Mouse (Mus musculus) MEL (cell line): ENCODE data around the gene Saa3. TPM values are rescaled to one million over a fixed set of nuclear protein-coding genes. Genes with fewer than 3 reads are reported as not detected.

Source experiments
- DNase-seq: peaks from one replicate; pipeline ENCODE4 v3.0.0; 2011; ENCODE audit warnings: low read depth, low spot score
- H3K27ac ChIP-seq: 2 replicates; pipeline ENCODE4 v1.5.1; 2012; ENCODE audit warnings: low read depth, mild to moderate bottlenecking, control low read depth, low read length, moderate library complexity; ENCODE audit not compliant: control insufficient read depth
- H3K27me3 ChIP-seq, 2 experiments: fragments of 150-350 bp in 1 of 2; sonication (generic) in 1 of 2; 2 replicates each; pipeline ENCODE4 v1.6.1; 2012; ENCODE audit warnings: low read length in 2 of 2, mild to moderate bottlenecking in 2 of 2, improper control_type of control experiment in 1 of 2, moderate library complexity in 1 of 2; ENCODE audit not compliant: insufficient read depth in 2 of 2, control insufficient read depth in 1 of 2
- H3K36me3 ChIP-seq, 2 experiments: 2 replicates each; pipeline ENCODE4 v1.6.1; 2012 to 2014; ENCODE audit warnings: low read length in 2 of 2, improper control_type of control experiment in 1 of 2, inconsistent platforms in 1 of 2, mild to moderate bottlenecking in 1 of 2; ENCODE audit not compliant: insufficient read depth in 2 of 2, control insufficient read depth in 1 of 2
- H3K4me1 ChIP-seq, 2 experiments: fragments of 150-350 bp in 1 of 2; sonication (generic) in 1 of 2; 2 replicates each; pipeline ENCODE4 v1.6.1; 2012; ENCODE audit warnings: low read length in 2 of 2, improper control_type of control experiment in 1 of 2, mild to moderate bottlenecking in 1 of 2; ENCODE audit not compliant: insufficient read depth in 2 of 2, control insufficient read depth in 1 of 2
- H3K4me3 ChIP-seq, 2 experiments: fragments of 150-350 bp in 1 of 2; sonication (generic) in 1 of 2; 2 replicates each; pipeline ENCODE4 v1.5.1; 2012; ENCODE audit warnings: low read depth in 2 of 2, low read length in 2 of 2, mild to moderate bottlenecking in 2 of 2, moderate library complexity in 2 of 2, control low read depth in 1 of 2, improper control_type of control experiment in 1 of 2; ENCODE audit not compliant: control insufficient read depth in 1 of 2, insufficient read depth in 1 of 2
- H3K79me2 ChIP-seq: 2 replicates; pipeline ENCODE4 v1.6.1; 2012; ENCODE audit warnings: mild to moderate bottlenecking, low read length, moderate library complexity; ENCODE audit not compliant: control insufficient read depth, poor library complexity, insufficient read depth
- H3K9ac ChIP-seq: 2 replicates; pipeline ENCODE4 v1.6.1; 2012; ENCODE audit warnings: low read depth, mild to moderate bottlenecking, control low read depth, low read length, moderate library complexity; ENCODE audit not compliant: control insufficient read depth, poor library complexity, severe bottlenecking
- H3K9me3 ChIP-seq: fragments of 150-350 bp; sonication (generic); replicated peaks from 2 replicates; pipeline ENCODE4 v1.6.1; 2012; ENCODE audit warnings: mild to moderate bottlenecking, low read length, improper control_type of control experiment, moderate library complexity; ENCODE audit not compliant: insufficient read depth
- CHD1 ChIP-seq: IDR thresholded peaks from 2 replicates; pipeline ENCODE4 v1.6.1; 2012; ENCODE audit warnings: low read depth, mild to moderate bottlenecking, inconsistent platforms, low read length, improper control_type of control experiment
- CTCF ChIP-seq, 3 experiments: IDR thresholded peaks in 2 of 3; conservative IDR thresholded peaks in 1 of 3; 2 replicates each; pipeline ENCODE4 v1.5.1; 2011 to 2012; ENCODE audit warnings: low read length in 3 of 3, low read depth in 2 of 3, mild to moderate bottlenecking in 2 of 3, improper control_type of control experiment in 1 of 3, inconsistent platforms in 1 of 3, mixed read lengths in 1 of 3, moderate library complexity in 1 of 3; ENCODE audit not compliant: control insufficient read depth in 1 of 3, insufficient read depth in 1 of 3, poor library complexity in 1 of 3, severe bottlenecking in 1 of 3
- ELF1 ChIP-seq: IDR thresholded peaks from 2 replicates; pipeline ENCODE4 v1.6.1; 2014; ENCODE audit warnings: low read depth, mild to moderate bottlenecking, inconsistent platforms, low read length, improper control_type of control experiment, moderate library complexity
- EP300 ChIP-seq, 2 experiments: IDR thresholded peaks; 2 replicates each; pipeline ENCODE4 v1.6.1; 2011; ENCODE audit warnings: improper control_type of control experiment in 2 of 2, low read length in 2 of 2, low read depth in 1 of 2, mild to moderate bottlenecking in 1 of 2
- GABPA ChIP-seq: IDR thresholded peaks from 2 replicates; pipeline ENCODE4 v1.6.1; 2012; ENCODE audit warnings: low read depth, mild to moderate bottlenecking, inconsistent platforms, low read length, improper control_type of control experiment, moderate library complexity
- GATA1 ChIP-seq: IDR thresholded peaks from 2 replicates; pipeline ENCODE4 v1.6.1; 2011; ENCODE audit warnings: low read depth, low read length, improper control_type of control experiment
- HCFC1 ChIP-seq: IDR thresholded peaks from 2 replicates; pipeline ENCODE4 v1.6.1; 2012; ENCODE audit warnings: low read depth, mild to moderate bottlenecking, inconsistent platforms, low read length, improper control_type of control experiment, moderate library complexity
- JUND ChIP-seq: IDR thresholded peaks from 2 replicates; pipeline ENCODE4 v1.6.1; 2011; ENCODE audit warnings: low read depth, mild to moderate bottlenecking, improper control_type of control experiment, low read length
- KAT2A ChIP-seq: conservative IDR thresholded peaks from 2 replicates; pipeline ENCODE4 v1.6.1; 2012; ENCODE audit warnings: low read depth, low read length, improper control_type of control experiment, inconsistent platforms
- MAFK ChIP-seq: IDR thresholded peaks from 2 replicates; pipeline ENCODE4 v1.6.1; 2011; ENCODE audit warnings: low read depth, mild to moderate bottlenecking, low read length, improper control_type of control experiment, borderline replicate concordance
- MAX ChIP-seq: IDR thresholded peaks from 2 replicates; pipeline ENCODE4 v1.6.1; 2011; ENCODE audit warnings: low read length, improper control_type of control experiment
- MEF2A ChIP-seq: IDR thresholded peaks from 2 replicates; pipeline ENCODE4 v1.6.1; 2014; ENCODE audit warnings: low read depth, mild to moderate bottlenecking, inconsistent platforms, low read length, improper control_type of control experiment; ENCODE audit not compliant: poor library complexity, insufficient replicate concordance, severe bottlenecking; ENCODE audit errors: extremely low read depth
- MYB ChIP-seq: IDR thresholded peaks from 2 replicates; pipeline ENCODE4 v1.6.1; 2011; ENCODE audit warnings: mild to moderate bottlenecking, low read depth, low read length, improper control_type of control experiment
- NELFE ChIP-seq: IDR thresholded peaks from 2 replicates; pipeline ENCODE4 v1.6.1; 2011; ENCODE audit warnings: low read depth, low read length, improper control_type of control experiment
- POLR2A ChIP-seq, 2 experiments: IDR thresholded peaks; 2 replicates each; pipeline ENCODE4 v1.6.1; 2011 to 2012; ENCODE audit warnings: low read length in 2 of 2, mild to moderate bottlenecking in 2 of 2, control low read depth in 1 of 2, improper control_type of control experiment in 1 of 2, low read depth in 1 of 2, moderate library complexity in 1 of 2; ENCODE audit not compliant: control insufficient read depth in 1 of 2, insufficient read depth in 1 of 2, poor library complexity in 1 of 2
- POLR2AphosphoS2 ChIP-seq: IDR thresholded peaks from 2 replicates; pipeline ENCODE4 v1.6.1; 2011; ENCODE audit warnings: low read length, improper control_type of control experiment
- POLR2AphosphoS5 ChIP-seq: IDR thresholded peaks from 2 replicates; pipeline ENCODE4 v1.6.1; 2012; ENCODE audit warnings: low read depth, borderline replicate concordance, mild to moderate bottlenecking, inconsistent platforms, low read length, moderate library complexity, mixed read lengths
- RAD21 ChIP-seq: IDR thresholded peaks from 2 replicates; pipeline ENCODE4 v1.6.1; 2011; ENCODE audit warnings: mild to moderate bottlenecking, low read depth, low read length, improper control_type of control experiment
- TAL1 ChIP-seq: IDR thresholded peaks from 2 replicates; pipeline ENCODE4 v1.6.1; 2012; ENCODE audit warnings: mild to moderate bottlenecking, inconsistent platforms, low read length, moderate library complexity, mixed read lengths
- TBP ChIP-seq: IDR thresholded peaks from 2 replicates; pipeline ENCODE4 v1.8.0; 2011; ENCODE audit warnings: low read depth, low read length, improper control_type of control experiment
- TCF12 ChIP-seq: IDR thresholded peaks from 2 replicates; pipeline ENCODE4 v1.6.1; 2014; ENCODE audit warnings: low read depth, mild to moderate bottlenecking, inconsistent platforms, low read length, improper control_type of control experiment, moderate library complexity
- UBTF ChIP-seq: IDR thresholded peaks from 2 replicates; pipeline ENCODE4 v1.6.1; 2012; ENCODE audit warnings: low read depth, mild to moderate bottlenecking, inconsistent platforms, low read length, improper control_type of control experiment, moderate library complexity, borderline replicate concordance; ENCODE audit not compliant: insufficient read depth
- ZC3H11A ChIP-seq: IDR thresholded peaks from 2 replicates; pipeline ENCODE4 v1.6.1; 2012; ENCODE audit warnings: low read depth, mild to moderate bottlenecking, inconsistent platforms, low read length, improper control_type of control experiment
- ZKSCAN1 ChIP-seq: IDR thresholded peaks from 2 replicates; pipeline ENCODE4 v1.6.1; 2012; ENCODE audit warnings: low read depth, mild to moderate bottlenecking, inconsistent platforms, low read length, improper control_type of control experiment, moderate library complexity
- ZMIZ1 ChIP-seq: IDR thresholded peaks from 2 replicates; pipeline ENCODE4 v1.6.1; 2012; ENCODE audit warnings: low read depth, mild to moderate bottlenecking, inconsistent platforms, low read length, improper control_type of control experiment, moderate library complexity
- ZNF384 ChIP-seq: IDR thresholded peaks from 2 replicates; pipeline ENCODE4 v1.6.1; 2012; ENCODE audit warnings: low read depth, mild to moderate bottlenecking, inconsistent platforms, low read length, improper control_type of control experiment
- polyA plus RNA-seq, 2 experiments: library from polyadenylated mRNA; stranded (reverse) in 1 of 2; unstranded in 1 of 2; fragments of >175 nt in 1 of 2; fragments of >200 nt in 1 of 2; gene quantifications; 2 replicates each; pipeline versions ENCODE4 v1.2.1 to v1.2.4; 2012; ENCODE audit warnings: low replicate concordance in 2 of 2, low read depth in 1 of 2; ENCODE audit not compliant: insufficient read length in 2 of 2, insufficient read depth in 1 of 2, missing spikeins in 1 of 2
- total RNA-seq: library from RNA; depleted of rRNA; stranded (reverse); fragments of 300-350 nt; gene quantifications from 2 replicates; pipeline ENCODE4 v1.2.3, GENCODE M21; 2012

Gene Saa3
- total and polyA plus RNA-seq, 3 experiments: 1.3 to 1.7 TPM; not detected in 1

DNA sequence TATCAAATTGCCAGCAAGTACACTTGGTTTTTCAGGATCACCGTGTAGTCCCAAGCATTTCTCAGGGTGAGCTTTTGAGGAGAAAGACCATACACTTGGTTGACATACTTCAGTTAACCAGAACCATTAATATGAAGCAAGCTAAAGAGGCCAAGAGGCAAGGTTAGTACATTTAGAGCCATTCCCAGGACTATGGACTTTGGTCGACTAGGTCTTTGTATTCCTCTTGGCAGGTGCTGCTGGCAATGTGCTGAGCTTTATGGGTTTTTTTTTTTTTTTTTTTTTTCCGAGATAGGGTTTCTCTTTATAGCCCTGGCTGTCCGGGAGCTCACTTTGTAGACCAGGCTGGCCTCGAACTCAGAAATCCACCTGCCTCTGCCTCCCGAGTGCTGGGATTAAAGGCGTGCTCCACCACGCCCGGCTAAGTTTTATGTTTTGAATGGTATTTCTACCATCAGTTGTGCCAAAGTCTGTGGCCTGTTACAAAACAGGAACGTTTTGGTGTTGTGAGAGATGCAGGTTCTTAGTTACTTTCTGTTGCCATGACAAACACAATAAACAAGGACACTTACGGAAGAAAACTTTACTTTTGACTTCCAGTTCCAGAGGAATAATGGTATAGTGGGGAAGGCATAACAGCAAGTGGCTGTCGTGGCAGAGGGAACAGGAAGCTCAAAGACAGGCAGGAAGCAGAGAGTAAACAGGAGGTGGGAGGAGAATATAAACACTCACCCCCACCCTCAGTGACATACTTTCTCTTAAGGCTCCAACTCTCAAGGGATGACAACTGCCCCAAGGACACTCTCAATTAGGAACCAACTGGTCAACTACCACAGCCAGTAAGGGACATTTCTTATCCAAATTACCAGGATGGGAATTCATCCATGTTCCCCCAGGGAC, 23.3 kb upstream of the Saa3 start:
- Histone ChIP-seq H3K27ac (no peak overlapping the region), H3K9ac (no peak overlapping the region), H3K9me3 (no peaks in the 10 kb centered on the region), H3K36me3 (no peaks in the 10 kb centered on the region), H3K4me3 (no peak overlapping the region), H3K4me1 (no peaks in the 10 kb centered on the region), H3K79me2 (no peaks in the 10 kb centered on the region), H3K27me3 (peaks cover 0 to 5% of the 10 kb centered on the region in 2 experiments; a peak in 3 of 4 replicates)
- TF ChIP-seq ZKSCAN1 (no peak), ELF1 (no peak), GABPA (no peak), POLR2A (IDR thresholded peaks at IDR 0.05; ENCODE audit: control insufficient read depth in 1 of 2, insufficient read depth in 1 of 2, low read depth in 1 of 2, low read length in 2 of 2, poor library complexity in 1 of 2) (no peak), KAT2A (no peak), TAL1 (no peak), POLR2AphosphoS2 (no peak), HCFC1 (no peak), MAFK (no peak), CTCF (IDR thresholded peaks at IDR 0.05 in 2 of 3, conservative IDR thresholded peaks at IDR 0.05 in 1 of 3; ENCODE audit: control insufficient read depth in 1 of 3, insufficient read depth in 1 of 3, low read depth in 2 of 3, low read length in 3 of 3, poor library complexity in 1 of 3, severe bottlenecking in 1 of 3) (no peak), JUND (no peak), TBP (no peak), UBTF (no peak), EP300 (IDR thresholded peaks at IDR 0.05; ENCODE audit: low read depth in 1 of 2, low read length in 2 of 2) (no peak), POLR2AphosphoS5 (no peak), CHD1 (no peak)
- no peak for DNase-seq

DNA sequence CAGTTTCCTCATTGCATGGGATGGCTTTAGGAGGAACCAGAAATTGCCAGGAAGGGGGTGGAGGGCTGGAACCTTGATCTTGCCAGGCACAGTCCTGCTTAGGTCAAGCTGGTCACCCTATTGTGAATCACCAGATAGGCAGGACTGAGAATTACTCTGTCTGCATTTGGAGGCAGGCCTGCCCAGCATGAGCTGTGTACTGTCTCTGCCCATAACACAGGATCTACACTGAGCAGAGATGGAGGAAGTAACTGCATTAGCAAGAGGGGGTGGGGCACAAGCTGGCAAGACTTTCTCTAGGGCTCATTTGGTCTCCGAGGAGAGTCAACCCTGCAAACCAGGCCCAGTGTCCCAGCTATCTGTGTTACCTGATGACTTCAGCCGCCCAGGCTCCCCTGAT, 19.5 kb upstream of the Saa3 start:
- TF ChIP-seq ZMIZ1 (no peak), ZNF384 (no peak), MYB (no peak), TBP (no peak), GABPA (no peak), NELFE (no peak), ZKSCAN1 (no peak), GATA1 (no peak), ZC3H11A (no peak), RAD21 (no peak), EP300 (IDR thresholded peaks at IDR 0.05; ENCODE audit: low read depth in 1 of 2, low read length in 2 of 2) (no peak), MEF2A (no peak), MAX (no peak), TCF12 (no peak), TAL1 (no peak)
- Histone ChIP-seq H3K27ac (no peak overlapping the region), H3K79me2 (no peaks in the 10 kb centered on the region), H3K36me3 (no peaks in the 10 kb centered on the region), H3K27me3 (no peaks in the 10 kb centered on the region; a peak in 1 of 4 replicates), H3K9ac (no peak overlapping the region), H3K4me1 (no peaks in the 10 kb centered on the region), H3K4me3 (no peak overlapping the region), H3K9me3 (no peaks in the 10 kb centered on the region)
- peak; percentile 38 for DNase-seq
